14 mouse cellular contexts compared by ENCODE assay signal in the genomic region with DNA sequence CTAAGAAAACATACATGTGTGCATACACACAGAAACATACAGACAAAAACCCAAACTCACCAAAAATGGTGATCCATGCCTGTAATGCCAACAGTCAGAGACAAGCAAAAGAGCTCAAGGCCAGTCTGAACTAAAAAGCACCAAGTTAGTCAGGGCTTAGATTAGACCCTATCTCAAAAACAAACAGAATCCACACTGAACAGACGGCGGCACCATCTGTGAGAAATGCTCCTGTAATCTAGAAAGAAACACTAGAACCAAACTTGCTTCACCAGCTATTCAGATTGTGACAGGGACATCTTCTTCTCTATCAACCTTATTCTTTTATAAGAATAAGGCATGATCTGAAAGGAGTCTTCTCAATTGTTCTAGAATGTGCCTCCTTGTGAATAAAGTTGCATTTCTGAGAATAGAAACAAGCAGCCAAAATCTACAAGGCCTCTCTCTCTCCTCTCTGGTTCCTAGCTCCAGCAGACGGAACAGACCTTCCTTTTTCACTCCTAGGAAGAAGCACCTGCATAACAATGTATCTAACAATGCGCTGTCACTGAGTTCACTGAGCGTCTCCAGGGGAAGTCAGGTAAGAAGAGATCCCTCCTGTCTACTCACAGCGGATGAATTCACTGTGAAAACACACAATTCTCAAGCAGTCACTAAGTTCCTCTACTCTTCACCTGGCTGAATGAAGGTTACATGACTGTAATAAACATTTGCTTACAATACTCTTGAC. TPM values are rescaled to one million over a fixed set of nuclear protein-coding genes. Genes with fewer than 3 reads are reported as not detected.
DNase-seq lines count a peak whose midpoint lies in the region; ATAC-seq lines count a peak whose summit lies in the region.
"Had no signal": no experiment of that assay in that cellular context is flagged by ENCODE, and none has a peak within 500 bp of the region (broad histone marks: within the 10 kb centered on the region; RNA-seq: fewer than 3 reads in every experiment).

No protein-coding gene starts in this region.

- no peaks in the 10 kb centered on the region for H3K27me3 ChIP-seq in hindbrain, embryonic 13.5 days
- H3K27me3 ChIP-seq in hindbrain, embryonic 16.5 days (replicated peaks; ENCODE audit: control insufficient read depth, insufficient read depth, low read length), result no peaks in the 10 kb centered on the region
- H3K27me3 ChIP-seq: limb, embryonic 12.5 days; neural tube, embryonic 13.5 days had no signal

- H3K4me2 ChIP-seq in hindbrain, embryonic 13.5 days, result 0 out of 2 replicates have a peak overlapping the region, but pooled peaks have one; percentile 17
- no peak overlapping the region; the same call in 1 of the 2 replicates for H3K4me2 ChIP-seq in hindbrain, embryonic 16.5 days (ENCODE audit: low read length)
- H3K4me2 ChIP-seq: limb, embryonic 12.5 days had no signal

- H3K27ac ChIP-seq in hindbrain, embryonic 13.5 days, result no peak overlapping the region
- no peak overlapping the region for H3K27ac ChIP-seq in hindbrain, embryonic 16.5 days (ENCODE audit: low read depth, low read length)
- H3K27ac ChIP-seq: kidney, postnatal 0 days; limb, embryonic 12.5 days; neural tube, embryonic 13.5 days had no signal

- DNase-seq in ES-CJ7 (ENCODE audit: low read depth, low spot score), result peak; percentile 78
- peak; percentile 28 to 63 for DNase-seq in frontal cortex, postnatal 36 days (ENCODE audit: low spot score in 2 of 2)
- DNase-seq in adrenal gland, adult 2 months, result no peak
- DNase-seq in heart, adult 8-10 months (ENCODE audit: low spot score), result no peak
- DNase-seq: forebrain, postnatal 0 days; heart, adult 18-20 months had no signal

- H3K36me3 ChIP-seq in hindbrain, embryonic 13.5 days, result peaks cover 7% of the 10 kb centered on the region; the same call in 1 of the 2 replicates
- peaks cover 3% of the 10 kb centered on the region; the same call in 1 of the 2 replicates for H3K36me3 ChIP-seq in hindbrain, embryonic 16.5 days (ENCODE audit: control insufficient read depth, insufficient read depth, low read length)

- no peak overlapping the region for H3K4me3 ChIP-seq in hindbrain, embryonic 13.5 days
- no peak overlapping the region for H3K4me3 ChIP-seq in hindbrain, embryonic 16.5 days (ENCODE audit: low read length)
- H3K4me3 ChIP-seq: limb, embryonic 12.5 days; neural tube, embryonic 13.5 days had no signal

- H3K4me1 ChIP-seq in hindbrain, embryonic 13.5 days (replicated peaks), result peaks cover 33% of the 10 kb centered on the region
- H3K4me1 ChIP-seq in hindbrain, embryonic 16.5 days (ENCODE audit: control insufficient read depth, insufficient read depth, low read depth, low read length), result peaks cover 20% of the 10 kb centered on the region

- H3K9ac ChIP-seq in hindbrain, embryonic 13.5 days, result no peak overlapping the region
- no peak overlapping the region for H3K9ac ChIP-seq in hindbrain, embryonic 16.5 days (ENCODE audit: low read depth, low read length)
- H3K9ac ChIP-seq: forebrain, postnatal 0 days; limb, embryonic 12.5 days; neural tube, embryonic 13.5 days had no signal

- H3K9me3 ChIP-seq in hindbrain, embryonic 13.5 days, result no peaks in the 10 kb centered on the region
- H3K9me3 ChIP-seq in hindbrain, embryonic 16.5 days (ENCODE audit: control insufficient read depth, low read length), result no peaks in the 10 kb centered on the region
- H3K9me3 ChIP-seq: limb, embryonic 12.5 days; neural tube, embryonic 13.5 days had no signal

- 70% methylated on average over 6 of the region's 6 CpGs for WGBS in hindbrain, embryonic 13.5 days
- WGBS in hindbrain, embryonic 16.5 days, result 64% methylated on average over 6 of the region's 6 CpGs

- no peak for ATAC-seq in hindbrain, embryonic 13.5 days (ENCODE audit: low FRiP score)
- no peak for ATAC-seq in hindbrain, embryonic 16.5 days
- peak; percentile 27; the same call in 1 of the 2 replicates for ATAC-seq in megakaryocyte-erythroid progenitor cell, adult 5-6 weeks (replicated peaks; ENCODE audit: low FRiP score, low TSS enrichment, poor library complexity, severe bottlenecking)
- ATAC-seq: forebrain, postnatal 0 days had no signal

RNA-seq across cellular contexts. Expression of a gene that starts 3.9 kb away (rescaled TPM):
- polyA plus RNA-seq in hindbrain, embryonic 13.5 days (2015; fragmentation: Nextera tagmentation; extraction: Ambion mirVana), result 241 and 242 TPM in 2 replicates
- polyA plus RNA-seq in hindbrain, embryonic 16.5 days (2015; fragmentation: Nextera tagmentation; extraction: Ambion mirVana), result 164 and 178 TPM in 2 replicates
- total RNA-seq in megakaryocyte-erythroid progenitor cell, adult 5-6 weeks (2014; fragmentation: Nextera tagmentation), result 37.6 and 45.8 TPM in 2 replicates
- total RNA-seq in megakaryocyte-erythroid progenitor cell, adult 5-6 weeks (2017), result 85.6 and 86.1 TPM in 2 replicates
- 10 to 100 TPM; 18.2 to 29.2 TPM for total RNA-seq in adrenal gland, adult 2 months (2021)
- polyA plus RNA-seq in adrenal gland, adult 2 months (2012; rRNA removed), result 13.0 and 16.1 TPM in 2 replicates
- 1 to 10 TPM; 4.2 to 7.0 (median 5.4) TPM for total RNA-seq in heart, adult 8-10 months (2022)

RNA-seq across cellular contexts. Expression of a gene that starts 16.9 kb away (rescaled TPM):
- 5.0 and 5.4 TPM in 2 replicates for polyA plus RNA-seq in hindbrain, embryonic 13.5 days (2015; fragmentation: Nextera tagmentation; extraction: Ambion mirVana)
- 23.4 and 27.4 TPM in 2 replicates for polyA plus RNA-seq in hindbrain, embryonic 16.5 days (2015; fragmentation: Nextera tagmentation; extraction: Ambion mirVana)
- not detected in 2 replicates for total RNA-seq in megakaryocyte-erythroid progenitor cell, adult 5-6 weeks (2014; fragmentation: Nextera tagmentation)
- not detected in 2 replicates for total RNA-seq in megakaryocyte-erythroid progenitor cell, adult 5-6 weeks (2017)
- not detected for total RNA-seq in adrenal gland, adult 2 months (2021)
- polyA plus RNA-seq in adrenal gland, adult 2 months (2012; rRNA removed), result not detected in 2 replicates
- total RNA-seq in heart, adult 8-10 months (2022), result not detected
- total RNA-seq: adrenal gland, postnatal 4 days; heart, adult 18-20 months had no signal
- polyA plus RNA-seq: kidney, postnatal 0 days; limb, embryonic 12.5 days; lung, embryonic 16.5 days had no signal

RNA-seq across cellular contexts. Expression of a gene that starts 32.8 kb away (rescaled TPM):
- polyA plus RNA-seq in hindbrain, embryonic 13.5 days (2015; fragmentation: Nextera tagmentation; extraction: Ambion mirVana), result 0.09 and 0.19 TPM in 2 replicates
- 0.04 TPM in 2 replicates for polyA plus RNA-seq in hindbrain, embryonic 16.5 days (2015; fragmentation: Nextera tagmentation; extraction: Ambion mirVana)
- total RNA-seq in megakaryocyte-erythroid progenitor cell, adult 5-6 weeks (2014; fragmentation: Nextera tagmentation), result 0.22 TPM in 1 of 2 replicates, not detected in the other
- total RNA-seq in megakaryocyte-erythroid progenitor cell, adult 5-6 weeks (2017), result 0.11 TPM in 1 of 2 replicates, not detected in the other
- total RNA-seq in adrenal gland, adult 2 months (2021), result not detected
- not detected in 2 replicates for polyA plus RNA-seq in adrenal gland, adult 2 months (2012; rRNA removed)
- not detected for total RNA-seq in heart, adult 8-10 months (2022)
- total RNA-seq: heart, adult 18-20 months had no signal
- polyA plus RNA-seq: limb, embryonic 12.5 days had no signal

RNA-seq across cellular contexts. Expression of a gene that starts 51.6 kb away (rescaled TPM):
- polyA plus RNA-seq in hindbrain, embryonic 13.5 days (2015; fragmentation: Nextera tagmentation; extraction: Ambion mirVana), result 5.0 and 5.1 TPM in 2 replicates
- 4.3 and 4.5 TPM in 2 replicates for polyA plus RNA-seq in hindbrain, embryonic 16.5 days (2015; fragmentation: Nextera tagmentation; extraction: Ambion mirVana)
- total RNA-seq in megakaryocyte-erythroid progenitor cell, adult 5-6 weeks (2014; fragmentation: Nextera tagmentation), result not detected in 2 replicates
- 0.69 and 1.8 TPM in 2 replicates for total RNA-seq in megakaryocyte-erythroid progenitor cell, adult 5-6 weeks (2017)
- not detected for total RNA-seq in adrenal gland, adult 2 months (2021)
- polyA plus RNA-seq in adrenal gland, adult 2 months (2012; rRNA removed), result 0.07 TPM in 1 of 2 replicates, not detected in the other
- 1 to 10 TPM in 1 of 4 experiments, under 1 TPM in 3; 0.30 to 1.0 (median 0.52) TPM for total RNA-seq in heart, adult 8-10 months (2022)
- total RNA-seq: forebrain, postnatal 0 days had no signal

Comparison
In these comparisons a context has a peak if more than half of its experiments do, and no peak if none do; other contexts are left out.
1. DNase-seq: peak in ES-CJ7 (single experiment) and frontal cortex, postnatal 36 days (2 of 2); none in adrenal gland, adult 2 months (single experiment) and heart, adult 8-10 months (single experiment).